Mouse (Mus musculus): ENCODE measurements around the gene Natd1.

Gene Natd1

GRCm38 (mm10) chr11:60914491-60914890, at the start of gene Natd1:
Natd1 (minus strand) TSS chr11:60914750.
- no peak for DNase-seq (ENCODE audit: low spot score)

GRCm38 (mm10) chr11:60962709-60963108, 48.2 kb upstream of the Natd1 start:
- DNase-seq (ENCODE audit: low spot score) = no peak

GRCm38 (mm10) chr11:60961176-60961575, 46.6 kb upstream of the Natd1 start:
- no peak for DNase-seq (ENCODE audit: low spot score)

- DNase-seq (ENCODE audit: low spot score) = no peak
Observed at GRCm38 (mm10) chr11:60958948-60959347, 44.4 kb upstream of the Natd1 start.

- no peak for DNase-seq (ENCODE audit: low spot score)
Observed at GRCm38 (mm10) chr11:60955621-60956383, 41.3 kb upstream of the Natd1 start.

- DNase-seq (ENCODE audit: low spot score) = no peak
Observed at GRCm38 (mm10) chr11:60954255-60955104, 39.9 kb upstream of the Natd1 start.

GRCm38 (mm10) chr11:60953803-60954202, 39.3 kb upstream of the Natd1 start:
- no peak for DNase-seq (ENCODE audit: low spot score)

GRCm38 (mm10) chr11:60952986-60953385, 38.4 kb upstream of the Natd1 start:
- no peak for DNase-seq (ENCODE audit: low spot score)

GRCm38 (mm10) chr11:60952362-60952761, 37.8 kb upstream of the Natd1 start:
- no peak for DNase-seq (ENCODE audit: low spot score)

GRCm38 (mm10) chr11:60951896-60952295, 37.3 kb upstream of the Natd1 start:
- DNase-seq (ENCODE audit: low spot score) = no peak

GRCm38 (mm10) chr11:60945003-60945402, 30.5 kb upstream of the Natd1 start:
- no peak for DNase-seq (ENCODE audit: low spot score)

GRCm38 (mm10) chr11:60942263-60943015, 27.9 kb upstream of the Natd1 start:
- peak; percentile 42 for DNase-seq (ENCODE audit: low spot score)

- no peak for DNase-seq (ENCODE audit: low spot score)
Observed at GRCm38 (mm10) chr11:60941370-60941769, 26.8 kb upstream of the Natd1 start.

- no peak for DNase-seq (ENCODE audit: low spot score)
Observed at GRCm38 (mm10) chr11:60940501-60940900, 26.0 kb upstream of the Natd1 start.

GRCm38 (mm10) chr11:60939487-60939886, 24.9 kb upstream of the Natd1 start:
- DNase-seq (ENCODE audit: low spot score) = no peak

GRCm38 (mm10) chr11:60937611-60938010, 23.1 kb upstream of the Natd1 start:
- DNase-seq (ENCODE audit: low spot score) = no peak

- no peak for DNase-seq (ENCODE audit: low spot score)
Observed at GRCm38 (mm10) chr11:60935975-60936373, 21.4 kb upstream of the Natd1 start.

GRCm38 (mm10) chr11:60935326-60935974, 20.9 kb upstream of the Natd1 start:
- DNase-seq (ENCODE audit: low spot score) = peak; percentile 77

- DNase-seq (ENCODE audit: low spot score) = no peak
Observed at GRCm38 (mm10) chr11:60934795-60935194, 20.2 kb upstream of the Natd1 start.

GRCm38 (mm10) chr11:60933178-60933930, 18.8 kb upstream of the Natd1 start:
- DNase-seq (ENCODE audit: low spot score) = peak; percentile 84

GRCm38 (mm10) chr11:60932503-60933020, 18.0 kb upstream of the Natd1 start:
- DNase-seq (ENCODE audit: low spot score) = no peak
